Mouse (Mus musculus): ENCODE measurements around the gene Fam129c. TPM values are rescaled to one million over a fixed set of nuclear protein-coding genes. Genes with fewer than 3 reads are reported as not detected.

Gene Fam129c
- polyA plus RNA-seq, 1 experiment from 2014 or later = 4.1 TPM

- H3K4me1 ChIP-seq (ENCODE audit: control insufficient read depth, insufficient read depth, low read length) = no peaks in the 10 kb centered on the region
- 72% methylated on average over 14 of the region's 14 CpGs for WGBS
- peaks cover 45% of the 10 kb centered on the region for H3K36me3 ChIP-seq (ENCODE audit: control insufficient read depth, insufficient read depth, low read length)
- no peak for ATAC-seq
- H3K27ac ChIP-seq (ENCODE audit: low read depth, low read length) = no peak overlapping the region
- no peak for DNase-seq (ENCODE audit: low spot score)
- H3K9ac ChIP-seq (ENCODE audit: low read length) = no peak overlapping the region
- H3K27me3 ChIP-seq (replicated peaks; ENCODE audit: control insufficient read depth, insufficient read depth, low read length) = no peaks in the 10 kb centered on the region
- no peak overlapping the region for H3K4me3 ChIP-seq (ENCODE audit: low read depth, low read length)
- no peak overlapping the region for H3K4me2 ChIP-seq (ENCODE audit: low read length)
- H3K9me3 ChIP-seq (replicated peaks; ENCODE audit: control insufficient read depth, low read length) = no peaks in the 10 kb centered on the region
Observed at GRCm38 (mm10) chr8:71579476-71579875, 18.0 kb upstream of the Fam129c start.

- H3K9ac ChIP-seq (ENCODE audit: low read length) = no peak overlapping the region
- no peak overlapping the region for H3K4me2 ChIP-seq (ENCODE audit: low read length)
- no peak overlapping the region for H3K27ac ChIP-seq (ENCODE audit: low read depth, low read length)
- H3K9me3 ChIP-seq (replicated peaks; ENCODE audit: control insufficient read depth, low read length) = no peaks in the 10 kb centered on the region
- H3K4me1 ChIP-seq (ENCODE audit: control insufficient read depth, insufficient read depth, low read length) = no peaks in the 10 kb centered on the region
- H3K36me3 ChIP-seq (ENCODE audit: control insufficient read depth, insufficient read depth, low read length) = peaks cover 52% of the 10 kb centered on the region
- no peaks in the 10 kb centered on the region for H3K27me3 ChIP-seq (replicated peaks; ENCODE audit: control insufficient read depth, insufficient read depth, low read length)
- ATAC-seq (peak; percentile 26; the same call in 1 of the 2 replicates), DNase-seq (ENCODE audit: low spot score) (peak; percentile 38)
- WGBS = 23% methylated on average over 9 of the region's 9 CpGs
- no peak overlapping the region for H3K4me3 ChIP-seq (ENCODE audit: low read depth, low read length)
Observed at GRCm38 (mm10) chr8:71580201-71580600, 17.2 kb upstream of the Fam129c start.

GRCm38 (mm10) chr8:71586891-71587290 lies 10.6 kb upstream of the Fam129c start:
- ATAC-seq (0 out of 2 replicates have a peak, but pooled peaks have one; percentile 32), DNase-seq (ENCODE audit: low spot score) (peak; percentile 61)
- Histone ChIP-seq H3K4me3 (ENCODE audit: low read depth, low read length) (no peak overlapping the region), H3K9me3 (replicated peaks; ENCODE audit: control insufficient read depth, low read length) (no peaks in the 10 kb centered on the region), H3K4me1 (ENCODE audit: control insufficient read depth, insufficient read depth, low read length) (peaks cover 5% of the 10 kb centered on the region), H3K36me3 (ENCODE audit: control insufficient read depth, insufficient read depth, low read length) (peaks cover 45% of the 10 kb centered on the region), H3K4me2 (ENCODE audit: low read length) (no peak overlapping the region), H3K27ac (ENCODE audit: low read depth, low read length) (no peak overlapping the region), H3K27me3 (replicated peaks; ENCODE audit: control insufficient read depth, insufficient read depth, low read length) (no peaks in the 10 kb centered on the region), H3K9ac (ENCODE audit: low read length) (no peak overlapping the region)
- WGBS = 70% methylated on average over 2 of the region's 2 CpGs

DNA sequence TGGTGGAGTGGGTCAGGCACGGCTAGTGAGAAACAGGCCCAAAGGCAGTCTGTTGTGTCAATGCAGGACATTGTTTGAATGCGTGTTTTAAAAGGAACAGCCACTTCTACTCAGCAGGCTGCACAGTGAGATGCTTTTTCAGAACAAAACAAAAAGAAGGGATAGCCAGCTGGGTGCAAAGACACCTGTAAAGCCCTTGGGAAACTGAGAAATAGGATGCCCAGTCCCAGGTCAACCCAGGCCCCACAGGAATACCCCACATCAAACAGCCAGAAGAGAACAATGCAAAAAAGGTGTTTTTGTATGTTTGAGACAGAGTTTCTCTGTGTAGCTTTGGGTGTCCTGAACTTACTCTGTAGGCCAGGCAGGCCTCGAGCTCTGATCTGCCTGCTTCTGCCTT lies 8.7 kb upstream of the Fam129c start:
- no peak overlapping the region for H3K27ac ChIP-seq (ENCODE audit: low read depth, low read length)
- no peak overlapping the region for H3K4me3 ChIP-seq (ENCODE audit: low read depth, low read length)
- H3K4me2 ChIP-seq (ENCODE audit: low read length) = no peak overlapping the region
- H3K9me3 ChIP-seq (replicated peaks; ENCODE audit: control insufficient read depth, low read length) = no peaks in the 10 kb centered on the region
- H3K9ac ChIP-seq (ENCODE audit: low read length) = no peak overlapping the region
- 62% methylated on average over 3 of the region's 3 CpGs for WGBS
- no peak for ATAC-seq
- no peaks in the 10 kb centered on the region for H3K27me3 ChIP-seq (replicated peaks; ENCODE audit: control insufficient read depth, insufficient read depth, low read length)
- H3K36me3 ChIP-seq (ENCODE audit: control insufficient read depth, insufficient read depth, low read length) = peaks cover 35% of the 10 kb centered on the region
- no peak for DNase-seq (ENCODE audit: low spot score)
- H3K4me1 ChIP-seq (ENCODE audit: control insufficient read depth, insufficient read depth, low read length) = peaks cover 14% of the 10 kb centered on the region

- Histone ChIP-seq H3K9ac (ENCODE audit: low read length) (peak overlapping the region; percentile 93), H3K4me2 (ENCODE audit: low read length) (peak overlapping the region; percentile 96), H3K27ac (ENCODE audit: low read depth, low read length) (peak overlapping the region; percentile 95; the same call in 1 of the 2 replicates), H3K4me3 (ENCODE audit: low read depth, low read length) (peak overlapping the region; percentile 62), H3K9me3 (replicated peaks; ENCODE audit: control insufficient read depth, low read length) (no peaks in the 10 kb centered on the region), H3K27me3 (replicated peaks; ENCODE audit: control insufficient read depth, insufficient read depth, low read length) (no peaks in the 10 kb centered on the region), H3K36me3 (ENCODE audit: control insufficient read depth, insufficient read depth, low read length) (peaks cover 22% of the 10 kb centered on the region), H3K4me1 (ENCODE audit: control insufficient read depth, insufficient read depth, low read length) (peaks cover 14% of the 10 kb centered on the region)
- DNase-seq (ENCODE audit: low spot score) = no peak
- 35% methylated on average over 5 of the region's 5 CpGs for WGBS
- ATAC-seq = no peak
Observed at GRCm38 (mm10) chr8:71591017-71591416, 6.4 kb upstream of the Fam129c start.

DNA sequence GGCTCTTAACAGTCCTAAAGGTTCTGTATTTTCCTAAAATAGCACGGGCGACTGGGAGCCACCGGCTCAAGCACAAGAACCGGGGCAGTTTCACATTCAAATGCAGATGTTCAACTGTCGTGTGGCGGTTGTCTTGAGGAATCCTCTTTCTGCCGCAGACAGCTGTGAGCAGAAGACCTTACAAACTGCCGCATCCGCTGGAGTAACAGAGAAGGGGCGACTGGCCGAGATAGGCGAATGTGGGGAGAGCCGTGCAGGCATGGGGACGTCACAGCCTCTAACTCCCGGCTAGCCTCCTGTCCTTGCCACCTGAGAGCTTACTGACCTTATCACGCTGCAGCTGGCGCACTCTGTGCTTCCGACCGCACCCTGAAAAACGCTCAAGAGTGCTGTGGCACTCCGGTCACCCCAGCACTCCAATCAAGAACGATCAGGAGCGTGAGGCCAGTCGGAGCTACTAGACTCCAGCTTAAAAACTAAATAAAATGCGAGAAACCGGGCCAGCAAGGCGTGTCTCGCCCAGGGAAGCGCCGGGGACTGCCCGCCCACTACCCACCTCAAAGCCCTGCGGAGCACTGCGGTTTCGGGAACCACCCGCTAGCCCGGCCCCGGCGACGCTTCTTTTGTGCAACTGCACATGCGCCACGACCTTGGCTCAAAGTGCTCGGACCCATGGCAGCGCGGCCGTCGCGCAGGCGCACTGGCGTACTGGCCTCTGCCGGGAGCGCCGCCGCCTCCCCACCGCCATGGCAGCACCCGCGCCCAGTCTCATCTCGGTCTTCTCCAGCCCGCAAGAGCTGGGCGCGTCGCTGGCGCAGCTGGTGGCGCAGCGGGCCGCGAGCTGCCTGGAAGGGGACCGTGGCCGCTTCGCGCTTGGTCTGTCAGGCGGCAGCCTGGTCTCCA lies 5.7 kb upstream of the Fam129c start, which contains the start of gene Pgls:
TSS of gene Pgls (plus strand) at position 706 of the 903 bp plus-strand sequence.
- Histone ChIP-seq H3K27me3 (replicated peaks; ENCODE audit: control insufficient read depth, insufficient read depth, low read length) (no peaks in the 10 kb centered on the region), H3K27ac (ENCODE audit: low read depth, low read length) (peak within 1 kb of the TSS; percentile 95), H3K4me3 (ENCODE audit: low read depth, low read length) (peak within 1 kb of the TSS; percentile 62), H3K9me3 (replicated peaks; ENCODE audit: control insufficient read depth, low read length) (no peaks in the 10 kb centered on the region), H3K4me1 (ENCODE audit: control insufficient read depth, insufficient read depth, low read length) (peaks cover 14% of the 10 kb centered on the region), H3K36me3 (ENCODE audit: control insufficient read depth, insufficient read depth, low read length) (peaks cover 18% of the 10 kb centered on the region; the same call in 1 of the 2 replicates), H3K4me2 (ENCODE audit: low read length) (peak within 1 kb of the TSS; percentile 96), H3K9ac (ENCODE audit: low read length) (peak within 1 kb of the TSS; percentile 93)
- WGBS = under 1% methylated on average over 71 of the region's 71 CpGs
- peak; percentile 95 for DNase-seq (ENCODE audit: low spot score)
- peak; percentile 84 for ATAC-seq

DNA sequence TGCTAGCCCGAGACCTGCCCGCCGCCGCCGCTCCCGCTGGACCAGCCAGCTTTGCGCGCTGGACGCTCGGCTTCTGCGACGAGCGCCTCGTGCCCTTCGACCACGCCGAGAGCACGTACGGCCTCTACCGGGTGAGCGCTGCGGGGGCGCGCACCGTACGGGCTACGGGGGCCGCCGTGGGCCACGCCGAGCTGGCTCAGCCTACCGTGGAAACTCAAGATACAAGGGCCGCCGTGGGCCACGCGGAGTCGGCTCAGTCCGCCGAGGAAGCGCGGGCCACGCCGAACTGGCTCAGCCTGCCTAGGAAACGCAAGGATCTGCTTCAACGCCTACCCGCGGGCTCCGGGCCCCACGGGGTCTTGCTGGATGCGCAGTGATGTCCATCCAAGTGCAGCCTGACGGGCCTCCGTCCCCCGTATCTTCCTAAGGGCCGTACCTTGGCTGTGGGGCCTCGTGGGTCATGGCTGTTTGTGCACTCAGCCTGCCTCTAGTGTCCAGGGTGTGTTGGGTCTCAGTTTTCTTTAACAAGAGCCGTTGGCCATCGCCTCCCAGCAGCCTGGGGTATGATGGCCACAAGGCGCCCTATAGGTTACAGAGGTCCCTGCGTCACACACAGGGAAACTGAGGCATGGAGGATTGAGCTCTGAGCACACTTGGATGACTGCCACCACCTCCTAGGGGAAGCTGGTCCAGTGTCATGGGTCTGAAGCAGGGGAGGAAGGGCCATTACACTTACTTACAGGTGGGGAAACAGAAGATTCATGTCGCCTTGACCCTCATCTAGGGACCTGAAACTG lies 4.9 kb upstream of the Fam129c start:
- H3K9ac ChIP-seq (ENCODE audit: low read length) = peak overlapping the region; percentile 93
- H3K4me3 ChIP-seq (ENCODE audit: low read depth, low read length) = peak overlapping the region; percentile 62
- 4% methylated on average over 60 of the region's 60 CpGs for WGBS
- peaks cover 12% of the 10 kb centered on the region; the same call in 1 of the 2 replicates for H3K36me3 ChIP-seq (ENCODE audit: control insufficient read depth, insufficient read depth, low read length)
- DNase-seq (ENCODE audit: low spot score) = peak; percentile 69
- H3K9me3 ChIP-seq (replicated peaks; ENCODE audit: control insufficient read depth, low read length) = no peaks in the 10 kb centered on the region
- H3K27me3 ChIP-seq (replicated peaks; ENCODE audit: control insufficient read depth, insufficient read depth, low read length) = no peaks in the 10 kb centered on the region
- peaks cover 14% of the 10 kb centered on the region for H3K4me1 ChIP-seq (ENCODE audit: control insufficient read depth, insufficient read depth, low read length)
- peak; percentile 71 for ATAC-seq
- peak overlapping the region; percentile 96 for H3K4me2 ChIP-seq (ENCODE audit: low read length)
- peak overlapping the region; percentile 95 for H3K27ac ChIP-seq (ENCODE audit: low read depth, low read length)

- no peak overlapping the region for H3K4me3 ChIP-seq (ENCODE audit: low read depth, low read length)
Observed at GRCm38 (mm10) chr8:71593556-71594323, 3.7 kb upstream of the Fam129c start.

More at GRCm38 (mm10) chr8:71593556-71594323, 3.7 kb upstream of the Fam129c start:
- H3K27me3 ChIP-seq (replicated peaks; ENCODE audit: control insufficient read depth, insufficient read depth, low read length) = no peaks in the 10 kb centered on the region
- DNase-seq (ENCODE audit: low spot score) (no peak), ATAC-seq (no peak)
- H3K27ac ChIP-seq (ENCODE audit: low read depth, low read length) = no peak overlapping the region
- H3K4me2 ChIP-seq (ENCODE audit: low read length) = no peak overlapping the region
- H3K36me3 ChIP-seq (ENCODE audit: control insufficient read depth, insufficient read depth, low read length) = 0 out of 2 replicates have a peak, but pooled peaks cover 12% of the 10 kb centered on the region
- 94% methylated on average over 8 of the region's 8 CpGs for WGBS
- H3K4me1 ChIP-seq (ENCODE audit: control insufficient read depth, insufficient read depth, low read length) = peaks cover 14% of the 10 kb centered on the region
- H3K9ac ChIP-seq (ENCODE audit: low read length) = no peak overlapping the region; the same call in 1 of the 2 replicates
- H3K9me3 ChIP-seq (replicated peaks; ENCODE audit: control insufficient read depth, low read length) = no peaks in the 10 kb centered on the region
